Mouse (Mus musculus) forebrain, embryonic 10.5 days (tissue): ENCODE measurements around the gene Rtkn. TPM values are rescaled to one million over a fixed set of nuclear protein-coding genes. Genes with fewer than 3 reads are reported as not detected.
A peak's percentile ranks its signal among the peaks of the same experiment; 100 is the strongest.
"Not testable (repeated sequence)": the region's sequence is repeated elsewhere in the genome, so short reads cannot be mapped to it uniquely, and the experiment has no call there.

Experiments used
- DNase-seq: peaks from one replicate; pipeline ENCODE4 v3.0.0-alpha.2; 2017; ENCODE audit warnings: low spot score; ENCODE audit errors: extremely low spot score
- H3K27ac ChIP-seq: fragments of 300-500 bp; sonication (generic); 2 replicates; pipeline ENCODE4 v1.5.1; 2016; ENCODE audit warnings: mild to moderate bottlenecking
- H3K27me3 ChIP-seq: fragments of 300-500 bp; sonication (generic); 2 replicates; pipeline ENCODE4 v1.6.1; 2016; ENCODE audit warnings: mild to moderate bottlenecking; ENCODE audit not compliant: poor library complexity, severe bottlenecking
- H3K36me3 ChIP-seq: fragments of 300-500 bp; sonication (generic); replicated peaks from 2 replicates; pipeline ENCODE4 v1.6.1; 2016; ENCODE audit warnings: mild to moderate bottlenecking, moderate library complexity
- H3K4me1 ChIP-seq: fragments of 300-500 bp; sonication (generic); 2 replicates; pipeline ENCODE4 v1.6.1; 2016
- H3K4me3 ChIP-seq: fragments of 300-500 bp; sonication (generic); 2 replicates; pipeline ENCODE4 v1.5.1; 2016; ENCODE audit warnings: mild to moderate bottlenecking, moderate library complexity
- H3K9me3 ChIP-seq: fragments of 300-500 bp; sonication (generic); 2 replicates; pipeline ENCODE4 v1.6.1; 2016; ENCODE audit warnings: mild to moderate bottlenecking, moderate library complexity
- WGBS: fragments of 180-500 bp; shearing (Covaris S2); methylation state at CpG from one replicate; pipeline ENCODE4 v1.1.7; 2016; 5-methylcytosine and 5-hydroxymethylcytosine counted together
- polyA plus RNA-seq: library from polyadenylated mRNA; unstranded; fragments of >200 nt; fragmentation: Nextera tagmentation; extraction: Ambion mirVana; gene quantifications from 2 replicates; pipeline ENCODE4 v1.2.1, GENCODE M21; 2016

Gene Rtkn
- polyA plus RNA-seq, 1 experiment from 2014 or later = 32.1 TPM

DNA sequence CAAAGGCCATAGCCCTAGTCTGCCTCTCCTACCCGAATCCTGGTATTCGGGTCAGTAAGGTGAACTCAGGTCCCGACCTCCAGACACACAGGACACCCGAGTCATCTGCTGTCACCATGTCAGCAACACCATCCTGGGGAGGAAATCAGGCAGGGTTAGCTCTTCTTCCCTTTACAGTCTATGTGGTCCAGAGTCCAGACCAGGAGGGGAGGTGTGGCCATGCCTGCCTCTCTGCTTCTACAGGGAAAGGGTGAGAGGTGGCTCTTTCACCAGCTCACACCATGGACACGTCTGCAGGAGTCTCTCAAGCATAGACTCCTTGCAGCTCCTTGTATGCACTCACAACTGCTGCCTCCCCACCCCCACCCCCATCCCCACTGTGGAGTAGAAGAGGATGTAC lies 18.2 kb downstream of the Rtkn start:
- H3K9me3 ChIP-seq = no peaks in the 10 kb centered on the region
- no peak overlapping the region for H3K27ac ChIP-seq
- 79% methylated on average over 5 of the region's 5 CpGs for WGBS
- peaks cover 47% of the 10 kb centered on the region for H3K4me1 ChIP-seq
- H3K4me3 ChIP-seq = no peak overlapping the region
- peaks cover 59% of the 10 kb centered on the region for H3K36me3 ChIP-seq
- DNase-seq = no peak
- H3K27me3 ChIP-seq = peaks cover 9% of the 10 kb centered on the region; the same call in 1 of the 2 replicates

DNA sequence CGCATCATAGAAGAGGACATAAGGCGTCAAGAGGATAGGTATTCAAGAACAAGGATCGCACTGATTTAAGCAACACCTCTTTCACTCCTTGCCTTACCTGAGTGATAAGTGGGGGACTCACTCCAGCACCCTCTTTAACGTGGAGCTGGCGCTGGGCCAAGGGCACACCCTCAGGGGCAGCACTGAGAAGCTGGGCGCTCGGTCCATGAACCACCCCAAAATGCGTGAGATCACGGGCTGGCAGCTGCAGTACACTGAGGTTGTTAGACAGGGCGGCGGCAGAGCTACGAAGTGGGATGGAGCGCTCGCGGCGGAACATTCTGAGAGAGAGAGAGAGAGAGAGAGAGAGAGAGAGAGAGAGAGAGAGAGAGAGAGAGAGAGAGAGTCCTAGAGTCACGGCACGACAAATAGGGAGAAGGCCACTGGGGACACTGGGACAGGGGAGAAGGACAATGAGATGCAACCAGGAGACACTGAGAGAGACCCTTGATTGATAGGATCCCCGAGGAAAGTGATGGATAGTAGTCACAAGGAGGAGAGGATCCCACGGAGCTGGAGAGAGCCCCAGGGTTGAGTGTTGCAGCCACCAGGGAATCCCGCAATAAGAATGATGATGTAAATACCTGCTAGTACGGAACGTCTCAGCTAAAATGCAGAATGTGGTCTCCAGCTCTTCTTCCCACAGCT lies 20.4 kb downstream of the Rtkn start:
- Histone ChIP-seq H3K27me3 (peaks cover 20% of the 10 kb centered on the region), H3K27ac (peak overlapping the region; percentile 83), H3K4me1 (peaks cover 44% of the 10 kb centered on the region), H3K36me3 (peaks cover 37% of the 10 kb centered on the region), H3K4me3 (peak overlapping the region; percentile 68), H3K9me3 (no peaks in the 10 kb centered on the region)
- WGBS = 9% methylated on average over 23 of the region's 23 CpGs
- no peak for DNase-seq

DNA sequence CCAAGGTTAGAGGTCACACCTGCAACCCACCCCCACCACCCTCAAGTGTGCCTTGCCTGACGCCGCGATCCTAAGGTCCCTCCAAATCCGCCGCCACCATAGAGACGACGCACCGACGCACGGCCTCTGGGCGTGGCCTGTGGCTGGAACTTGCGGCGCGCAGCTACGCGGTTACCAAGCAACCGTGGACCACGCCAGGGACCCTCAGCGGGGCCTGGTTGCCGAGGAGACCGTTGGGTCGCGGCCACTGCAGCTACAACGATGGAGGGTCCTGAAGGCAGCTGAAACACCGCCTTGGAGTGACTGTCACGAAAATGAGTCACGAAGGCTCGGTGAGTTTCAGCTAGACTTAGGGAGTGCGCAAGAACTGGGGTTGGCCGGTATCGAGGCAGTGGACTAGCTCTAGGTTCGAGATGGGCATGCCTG lies 21.0 kb downstream of the Rtkn start, which contains the start of the genes Wdr54 and 1700003E16Rik:
Gene Wdr54, minus strand, starts transcription at position 139 of the 426 bp plus-strand sequence.
Gene 1700003E16Rik, plus strand, starts transcription at position 146 of the 426 bp plus-strand sequence.
- Histone ChIP-seq H3K27me3 (peaks cover 26% of the 10 kb centered on the region), H3K27ac (peak within 1 kb of the TSS; percentile 83), H3K9me3 (no peaks in the 10 kb centered on the region), H3K4me1 (peaks cover 43% of the 10 kb centered on the region), H3K4me3 (peak within 1 kb of the TSS; percentile 68), H3K36me3 (peaks cover 31% of the 10 kb centered on the region)
- peak; percentile 91 for DNase-seq
- WGBS = 1% methylated on average over 32 of the region's 32 CpGs

DNA sequence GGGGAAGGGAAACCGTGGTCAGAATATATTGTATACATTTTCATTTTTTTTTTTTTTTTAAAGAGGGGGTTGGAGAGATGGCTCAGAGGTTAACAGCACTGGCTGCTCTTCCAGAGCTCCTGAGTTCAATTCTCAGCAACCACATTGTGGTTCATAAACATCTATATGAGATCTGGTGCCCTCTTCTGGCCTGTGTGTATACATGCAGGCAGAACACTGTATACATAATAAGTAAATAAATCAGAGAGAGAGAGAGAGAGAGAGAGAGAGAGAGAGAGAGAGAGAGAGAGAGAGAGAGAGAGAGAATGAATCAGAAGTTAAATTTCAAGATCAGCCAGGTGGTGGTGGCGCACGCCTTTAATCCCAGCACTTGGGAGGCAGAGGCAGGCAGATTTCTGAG lies 24.2 kb downstream of the Rtkn start:
- H3K27ac ChIP-seq, DNase-seq, H3K36me3 ChIP-seq, H3K4me3 ChIP-seq, H3K9me3 ChIP-seq: not testable (repeated sequence)
- H3K4me1 ChIP-seq = peaks cover 45% of the 10 kb centered on the region
- 39% methylated on average over 3 of the region's 3 CpGs for WGBS
- peaks cover 47% of the 10 kb centered on the region for H3K27me3 ChIP-seq

DNA sequence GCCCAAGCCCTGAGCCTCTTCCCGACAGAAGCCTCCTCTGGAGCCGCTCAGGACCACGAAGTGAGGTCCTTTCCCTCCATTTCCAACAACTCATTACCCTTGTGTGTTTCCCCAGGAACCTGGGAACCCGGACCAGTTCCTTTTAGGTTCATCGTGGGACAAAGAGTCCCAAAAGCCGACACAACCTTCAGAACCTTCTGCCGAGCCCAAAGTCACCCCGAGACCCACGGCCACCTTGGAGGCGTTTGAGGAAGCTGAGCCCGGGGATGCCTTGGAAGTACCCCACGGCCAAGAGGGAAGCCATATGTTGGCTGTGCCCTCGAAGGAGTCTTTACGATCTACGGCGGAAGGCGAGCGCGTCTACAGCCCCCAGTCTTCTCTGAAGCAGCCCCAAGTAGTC lies 26.2 kb downstream of the Rtkn start:
- no peak for DNase-seq
- H3K27ac ChIP-seq = peak overlapping the region; percentile 58; the same call in 1 of the 2 replicates
- WGBS = 5% methylated on average over 19 of the region's 19 CpGs

DNA sequence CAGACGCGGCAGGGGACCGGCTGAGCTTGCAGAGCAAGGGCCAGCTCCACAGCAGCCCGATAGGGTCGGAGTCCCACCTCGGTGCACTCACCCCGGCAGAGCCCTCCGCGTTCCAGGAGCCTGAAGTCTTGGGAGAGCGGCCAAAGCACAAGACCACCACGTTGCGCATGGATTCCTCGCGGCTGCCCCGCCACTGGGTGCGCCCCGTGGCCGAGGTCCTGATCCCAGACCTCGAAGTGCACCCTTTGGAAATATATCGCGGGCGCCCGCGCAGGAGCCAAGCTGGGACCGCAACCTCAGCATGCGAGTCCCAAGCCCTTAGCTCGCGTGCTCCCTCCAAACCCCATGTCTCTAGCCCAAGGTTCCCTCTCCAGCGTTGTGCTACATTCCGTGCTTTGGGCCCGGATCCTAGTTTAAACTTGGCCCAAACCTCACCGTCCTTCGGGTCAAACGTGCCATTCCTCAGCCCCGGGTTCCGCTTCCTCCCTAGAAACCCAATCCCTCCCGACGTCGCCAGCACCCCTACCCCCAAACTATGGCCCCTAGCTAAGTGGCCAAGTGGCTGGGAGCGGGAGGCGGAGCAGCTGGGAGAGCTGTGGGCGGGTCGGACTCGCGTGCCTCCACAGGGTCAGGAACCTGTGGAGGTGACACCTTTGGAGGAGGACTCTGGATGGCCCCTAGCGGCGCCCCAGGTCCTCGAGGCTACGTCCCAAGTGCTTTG lies 26.8 kb downstream of the Rtkn start:
- peak; percentile 44 for DNase-seq
- H3K27ac ChIP-seq = peak overlapping the region; percentile 58; the same call in 1 of the 2 replicates
- no peaks in the 10 kb centered on the region for H3K9me3 ChIP-seq
- under 1% methylated on average over 49 of the region's 49 CpGs for WGBS
- H3K36me3 ChIP-seq = no peaks in the 10 kb centered on the region
- H3K27me3 ChIP-seq = peaks cover 38% of the 10 kb centered on the region
- peaks cover 39% of the 10 kb centered on the region for H3K4me1 ChIP-seq
- peak overlapping the region; percentile 45 for H3K4me3 ChIP-seq

More for the DNA sequence above, 26.2 kb downstream of the Rtkn start:
- peaks cover 35% of the 10 kb centered on the region for H3K4me1 ChIP-seq
- H3K27me3 ChIP-seq = peaks cover 38% of the 10 kb centered on the region
- no peaks in the 10 kb centered on the region for H3K9me3 ChIP-seq
- H3K4me3 ChIP-seq = peak overlapping the region; percentile 45
- no peaks in the 10 kb centered on the region for H3K36me3 ChIP-seq

DNA sequence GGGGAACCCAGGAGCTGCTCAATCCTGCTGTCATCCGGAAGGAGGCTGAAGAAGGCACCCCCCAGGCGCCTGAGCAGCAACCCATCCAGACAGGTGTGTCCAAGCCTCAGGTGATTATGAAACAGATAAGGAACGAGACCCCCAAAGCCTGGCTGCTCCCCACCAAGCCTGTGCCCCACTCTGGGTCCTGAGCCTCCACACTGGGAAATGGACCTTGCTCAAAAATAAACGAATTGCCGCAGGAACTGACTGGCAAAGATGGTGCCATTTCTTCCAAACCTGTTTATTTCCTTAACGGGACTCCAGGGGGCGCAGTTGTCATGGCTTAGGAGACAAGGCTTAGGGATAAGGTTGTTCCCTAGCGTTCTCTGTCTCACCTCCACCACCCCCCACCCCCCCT lies 27.4 kb downstream of the Rtkn start:
- 1% methylated on average over 8 of the region's 8 CpGs for WGBS
- peak; percentile 72 for DNase-seq

DNA sequence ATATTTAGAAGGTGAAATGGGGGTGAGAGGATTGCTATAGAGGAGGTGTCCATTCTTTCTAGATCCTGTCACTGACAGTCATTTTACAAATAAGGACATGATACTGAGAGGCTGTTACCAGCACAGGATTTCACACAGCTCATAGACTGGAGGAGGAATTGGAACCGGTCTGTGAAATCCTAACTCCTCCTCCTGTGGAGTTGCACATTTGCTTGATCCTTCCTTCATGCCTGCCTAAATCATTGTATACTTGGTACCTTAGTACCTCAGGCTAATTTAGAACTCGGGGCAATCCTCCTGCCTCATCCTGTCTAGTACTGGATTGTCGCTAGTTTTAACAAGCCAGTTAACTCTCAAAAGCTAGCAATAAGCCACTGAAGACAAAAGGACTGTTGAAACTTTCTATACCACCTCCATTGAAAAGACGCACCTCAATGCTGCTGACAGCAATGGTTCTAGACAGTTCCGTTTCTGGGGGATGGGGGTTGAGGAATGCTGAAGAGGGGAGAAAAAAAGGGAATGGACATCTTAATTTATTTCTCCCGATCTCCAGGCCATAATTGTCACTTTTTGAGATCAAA lies 29.9 kb downstream of the Rtkn start:
- peaks cover 43% of the 10 kb centered on the region for H3K4me1 ChIP-seq
- no peak for DNase-seq
- H3K9me3 ChIP-seq = no peaks in the 10 kb centered on the region
- no peaks in the 10 kb centered on the region for H3K36me3 ChIP-seq
- 4% methylated on average over 6 of the region's 6 CpGs for WGBS
- H3K27ac ChIP-seq = peak overlapping the region; percentile 99
- peaks cover 33% of the 10 kb centered on the region for H3K27me3 ChIP-seq
- peak overlapping the region; percentile 94 for H3K4me3 ChIP-seq

More for the DNA sequence above, 27.4 kb downstream of the Rtkn start:
- Histone ChIP-seq H3K36me3 (no peaks in the 10 kb centered on the region), H3K27me3 (peaks cover 38% of the 10 kb centered on the region), H3K4me1 (peaks cover 43% of the 10 kb centered on the region), H3K4me3 (peak overlapping the region; percentile 45), H3K9me3 (no peaks in the 10 kb centered on the region), H3K27ac (0 out of 2 replicates have a peak overlapping the region, but pooled peaks have one; percentile 9)

DNA sequence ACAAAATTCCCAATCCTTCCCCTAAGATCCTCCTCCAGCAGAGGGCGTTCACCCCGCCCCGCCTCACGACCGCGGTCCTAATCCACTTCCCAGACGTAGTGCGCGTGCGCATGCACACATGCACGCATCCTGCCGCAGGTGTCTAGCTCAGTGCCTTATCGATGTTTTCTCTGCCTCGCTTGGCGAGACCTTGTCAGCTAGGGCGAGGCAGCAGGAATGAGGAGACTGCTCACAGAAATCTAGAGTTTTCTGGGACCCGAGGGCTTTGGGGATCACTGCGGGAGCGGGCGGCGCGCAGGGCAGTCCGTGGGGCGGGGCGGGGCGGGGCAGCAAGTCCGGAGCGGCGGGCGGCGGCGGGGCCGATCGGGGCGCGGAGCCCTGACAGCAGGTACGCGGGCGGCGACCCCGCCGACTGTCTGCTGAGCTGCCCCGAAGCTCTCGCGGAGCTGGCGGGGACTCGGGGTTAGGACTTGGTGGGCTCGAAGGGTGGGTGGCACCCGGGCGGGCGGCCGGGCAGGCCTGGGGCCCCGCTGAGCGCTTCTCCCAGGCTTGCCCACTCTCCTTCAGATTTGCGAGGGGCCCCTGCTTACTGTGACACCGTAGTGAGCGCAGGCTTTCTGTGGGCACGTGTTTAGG lies 30.5 kb downstream of the Rtkn start, which contains the start of gene Dctn1:
Gene Dctn1, plus strand, starts transcription at position 314 of the 636 bp plus-strand sequence.
- Histone ChIP-seq H3K9me3 (no peaks in the 10 kb centered on the region), H3K4me3 (peak within 1 kb of the TSS; percentile 94), H3K27ac (peak within 1 kb of the TSS; percentile 99), H3K27me3 (peaks cover 27% of the 10 kb centered on the region), H3K36me3 (no peaks in the 10 kb centered on the region), H3K4me1 (peaks cover 43% of the 10 kb centered on the region)
- peak; percentile 94 for DNase-seq
- under 1% methylated on average over 58 of the region's 58 CpGs for WGBS

DNA sequence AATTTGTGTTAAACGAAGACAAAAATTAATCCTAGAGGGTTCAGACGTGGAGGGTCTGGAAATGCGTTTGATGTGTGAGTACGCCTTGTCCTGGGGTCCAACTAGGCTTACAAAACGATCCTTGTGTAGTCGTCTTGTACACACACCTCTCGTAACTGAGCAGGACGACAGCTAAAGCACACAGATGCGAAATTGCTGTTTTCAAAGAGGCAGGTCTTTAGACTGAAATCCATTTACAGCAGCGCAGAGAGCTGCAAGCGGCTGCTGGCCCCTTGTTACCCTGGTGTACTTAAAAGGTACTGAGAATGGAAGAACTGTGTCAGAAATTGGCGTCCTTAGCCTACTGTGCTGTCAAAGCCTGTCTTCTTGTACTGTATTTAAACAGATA lies 31.0 kb downstream of the Rtkn start:
- Histone ChIP-seq H3K27ac (peak overlapping the region; percentile 99), H3K4me3 (peak overlapping the region; percentile 94), H3K9me3 (no peaks in the 10 kb centered on the region), H3K36me3 (no peaks in the 10 kb centered on the region), H3K27me3 (peaks cover 22% of the 10 kb centered on the region), H3K4me1 (peaks cover 41% of the 10 kb centered on the region)
- peak; percentile 41 for DNase-seq
- under 1% methylated on average over 12 of the region's 12 CpGs for WGBS

DNA sequence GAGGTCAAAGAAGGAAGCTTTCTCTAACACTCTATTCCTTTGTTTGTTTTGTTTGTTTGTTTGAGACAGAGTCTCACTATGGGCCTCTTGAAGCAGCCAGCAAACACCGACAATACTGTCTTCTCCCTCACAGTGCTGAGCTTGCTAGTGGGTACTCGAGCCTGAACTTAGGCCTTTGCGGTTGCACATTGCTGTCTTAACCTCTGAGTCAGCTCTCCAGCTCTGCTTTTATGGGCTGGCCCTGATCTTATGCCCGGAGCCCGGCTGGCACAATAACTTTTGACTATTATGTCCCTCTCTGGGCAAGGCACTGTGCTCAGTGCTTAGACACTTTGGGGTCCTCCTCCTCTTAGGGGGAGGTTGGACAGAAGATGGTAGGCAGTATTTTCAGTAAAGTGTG lies 34.6 kb downstream of the Rtkn start:
- no peaks in the 10 kb centered on the region for H3K27me3 ChIP-seq
- H3K9me3 ChIP-seq = no peaks in the 10 kb centered on the region
- H3K4me3 ChIP-seq = no peak overlapping the region
- DNase-seq = no peak
- peaks cover 32% of the 10 kb centered on the region for H3K4me1 ChIP-seq
- no peak overlapping the region for H3K27ac ChIP-seq
- no peaks in the 10 kb centered on the region for H3K36me3 ChIP-seq
- WGBS = 92% methylated on average over 5 of the region's 5 CpGs

DNA sequence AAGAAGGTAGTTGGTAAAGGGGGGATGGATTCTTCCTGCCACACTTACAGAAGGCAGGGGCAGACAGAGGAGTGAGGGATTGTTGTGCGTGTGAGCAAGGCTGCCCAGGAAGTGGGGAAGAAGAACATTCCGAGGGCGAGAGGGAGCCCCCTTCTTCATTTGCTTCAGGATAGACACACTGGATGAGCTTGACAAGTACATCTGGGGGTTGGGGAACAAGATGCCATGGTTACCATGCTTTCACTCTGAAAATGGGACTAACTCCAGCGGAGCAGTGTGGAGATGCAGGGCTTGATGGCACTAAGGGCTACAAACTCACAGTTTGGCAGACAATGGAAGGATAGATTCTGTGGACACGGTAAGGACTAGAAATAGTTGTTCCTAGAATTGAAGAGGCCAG lies 35.8 kb downstream of the Rtkn start:
- DNase-seq = no peak
- H3K36me3 ChIP-seq = 0 out of 2 replicates have a peak, but pooled peaks cover 1% of the 10 kb centered on the region
- H3K27me3 ChIP-seq = no peaks in the 10 kb centered on the region
- no peaks in the 10 kb centered on the region for H3K9me3 ChIP-seq
- H3K4me1 ChIP-seq = peaks cover 26% of the 10 kb centered on the region
- H3K4me3 ChIP-seq = no peak overlapping the region
- H3K27ac ChIP-seq = no peak overlapping the region
- 80% methylated on average over 5 of the region's 5 CpGs for WGBS
